Mouse (Mus musculus) erythroblast, embryonic 14.5 days (primary cell): ENCODE measurements around the gene Trp53. TPM values are rescaled to one million over a fixed set of nuclear protein-coding genes. Genes with fewer than 3 reads are reported as not detected.

Experiments
- H3K27me3 ChIP-seq: 2 replicates; pipeline ENCODE4 v1.6.1; 2012; ENCODE audit warnings: inconsistent platforms; ENCODE audit not compliant: control insufficient read depth
- H3K36me3 ChIP-seq: 2 replicates; pipeline ENCODE4 v1.6.1; 2012; ENCODE audit warnings: mild to moderate bottlenecking, inconsistent platforms; ENCODE audit not compliant: control insufficient read depth
- H3K4me1 ChIP-seq: 2 replicates; pipeline ENCODE4 v1.6.1; 2012; ENCODE audit warnings: inconsistent platforms; ENCODE audit not compliant: control insufficient read depth
- H3K4me3 ChIP-seq: replicated peaks from 2 replicates; pipeline ENCODE3; 2012; ENCODE audit warnings: moderate library complexity, mild to moderate bottlenecking, inconsistent platforms
- H3K9me3 ChIP-seq: 2 replicates; pipeline ENCODE4 v1.6.1; 2012; ENCODE audit warnings: low read length, inconsistent platforms, mixed read lengths; ENCODE audit not compliant: control insufficient read depth
- GATA1 ChIP-seq: IDR thresholded peaks from 2 replicates; pipeline ENCODE4 v1.6.1; 2012; ENCODE audit warnings: low read length, inconsistent platforms, mixed read lengths
- TAL1 ChIP-seq: IDR thresholded peaks from 3 replicates; pipeline ENCODE4 v1.6.1; 2012; ENCODE audit warnings: low read length, inconsistent platforms, mixed read lengths
- polyA plus RNA-seq: library from polyadenylated mRNA; stranded (reverse); fragments of >175 nt; gene quantifications from 2 replicates; pipeline ENCODE4 v1.2.3, GENCODE M21; 2012

Trp53 gene
- polyA plus RNA-seq, 1 experiment, result 4.3 TPM

GRCm38 (mm10) chr11:69590622-69591021 is 10.5 kb downstream of the Trp53 start:
- Histone ChIP-seq H3K36me3 (peaks cover 84% of the 10 kb centered on the region), H3K27me3 (no peaks in the 10 kb centered on the region), H3K9me3 (no peaks in the 10 kb centered on the region), H3K4me1 (peaks cover 82% of the 10 kb centered on the region), H3K4me3 (peak overlapping the region; percentile 36)
- no peak for TF ChIP-seq GATA1
- TF ChIP-seq TAL1, result no peak

GRCm38 (mm10) chr11:69591424-69591823 is 11.3 kb downstream of the Trp53 start:
- Histone ChIP-seq H3K9me3 (no peaks in the 10 kb centered on the region), H3K36me3 (peaks cover 85% of the 10 kb centered on the region), H3K4me3 (no peak overlapping the region), H3K27me3 (no peaks in the 10 kb centered on the region), H3K4me1 (peaks cover 74% of the 10 kb centered on the region)
- no peak for TF ChIP-seq TAL1
- no peak for TF ChIP-seq GATA1

- TF ChIP-seq TAL1, result no peak
- TF ChIP-seq GATA1, result no peak
- Histone ChIP-seq H3K27me3 (no peaks in the 10 kb centered on the region), H3K4me3 (no peak overlapping the region), H3K9me3 (no peaks in the 10 kb centered on the region), H3K36me3 (peaks cover 83% of the 10 kb centered on the region), H3K4me1 (peaks cover 69% of the 10 kb centered on the region)
Observed at GRCm38 (mm10) chr11:69591899-69592637, 11.9 kb downstream of the Trp53 start.

GRCm38 (mm10) chr11:69592799-69593198 is 12.6 kb downstream of the Trp53 start:
- Histone ChIP-seq H3K27me3 (no peaks in the 10 kb centered on the region), H3K4me1 (peaks cover 66% of the 10 kb centered on the region), H3K4me3 (no peak overlapping the region), H3K36me3 (peaks cover 83% of the 10 kb centered on the region), H3K9me3 (no peaks in the 10 kb centered on the region)
- TF ChIP-seq GATA1 (no peak), TAL1 (no peak)

- no peaks in the 10 kb centered on the region for H3K9me3 ChIP-seq
- no peak overlapping the region for H3K4me3 ChIP-seq
- peaks cover 59% of the 10 kb centered on the region for H3K4me1 ChIP-seq
- no peaks in the 10 kb centered on the region for H3K27me3 ChIP-seq
- H3K36me3 ChIP-seq, result peaks cover 78% of the 10 kb centered on the region
- TF ChIP-seq GATA1 (no peak), TAL1 (no peak)
Observed at GRCm38 (mm10) chr11:69594853-69595252, 14.7 kb downstream of the Trp53 start.

GRCm38 (mm10) chr11:69599436-69599835 is 19.3 kb downstream of the Trp53 start:
- Histone ChIP-seq H3K36me3 (peaks cover 83% of the 10 kb centered on the region), H3K4me3 (peak overlapping the region; percentile 36), H3K4me1 (peaks cover 68% of the 10 kb centered on the region), H3K9me3 (no peaks in the 10 kb centered on the region), H3K27me3 (no peaks in the 10 kb centered on the region)
- TF ChIP-seq TAL1 (no peak), GATA1 (no peak)

- H3K27me3 ChIP-seq, result no peaks in the 10 kb centered on the region
- TF ChIP-seq GATA1 (no peak), TAL1 (no peak)
Observed at GRCm38 (mm10) chr11:69600098-69600497, 19.9 kb downstream of the Trp53 start.

GRCm38 (mm10) chr11:69601768-69602167 is 21.6 kb downstream of the Trp53 start:
- Histone ChIP-seq H3K4me3 (no peak overlapping the region), H3K9me3 (no peaks in the 10 kb centered on the region), H3K27me3 (no peaks in the 10 kb centered on the region), H3K4me1 (peaks cover 85% of the 10 kb centered on the region), H3K36me3 (peaks cover 67% of the 10 kb centered on the region)
- TF ChIP-seq TAL1 (no peak), GATA1 (no peak)

More at GRCm38 (mm10) chr11:69600098-69600497, 19.9 kb downstream of the Trp53 start:
- Histone ChIP-seq H3K4me3 (peak overlapping the region; percentile 36), H3K4me1 (peaks cover 71% of the 10 kb centered on the region), H3K36me3 (peaks cover 76% of the 10 kb centered on the region), H3K9me3 (no peaks in the 10 kb centered on the region)

- Histone ChIP-seq H3K4me3 (peak overlapping the region; percentile 88), H3K36me3 (peaks cover 56% of the 10 kb centered on the region), H3K9me3 (no peaks in the 10 kb centered on the region), H3K4me1 (peaks cover 96% of the 10 kb centered on the region), H3K27me3 (no peaks in the 10 kb centered on the region)
- no peak for TF ChIP-seq TAL1
- no peak for TF ChIP-seq GATA1
Observed at GRCm38 (mm10) chr11:69603516-69603915, 23.4 kb downstream of the Trp53 start.

GRCm38 (mm10) chr11:69604347-69604746 is 24.2 kb downstream of the Trp53 start:
- Histone ChIP-seq H3K36me3 (peaks cover 48% of the 10 kb centered on the region), H3K9me3 (no peaks in the 10 kb centered on the region), H3K4me3 (peak overlapping the region; percentile 88), H3K27me3 (no peaks in the 10 kb centered on the region), H3K4me1 (peaks cover 96% of the 10 kb centered on the region)
- TF ChIP-seq TAL1 (no peak), GATA1 (no peak)
